Mouse (Mus musculus): Measurements from ENCODE around the gene Tcf25. TPM values are rescaled to one million over a fixed set of nuclear protein-coding genes. Genes with fewer than 3 reads are reported as not detected.
"Not testable (repeated sequence)": the region's sequence is repeated elsewhere in the genome, so short reads cannot be mapped to it uniquely, and the experiment has no call there.

The Tcf25 gene
- polyA plus RNA-seq, 1 experiment, result 659 TPM

GRCm38 (mm10) chr8:123414255-123414654, 40.7 kb downstream of the Tcf25 start:
- peaks cover 5% of the 10 kb centered on the region; the same call in 1 of the 2 replicates for H3K4me1 ChIP-seq (ENCODE audit: control insufficient read depth, insufficient read depth, low read length)
- TF ChIP-seq CTCF (IDR thresholded peaks at IDR 0.05; ENCODE audit: extremely low read depth, insufficient read depth, low read length), result no peak
- no peak for TF ChIP-seq POLR2A (IDR thresholded peaks at IDR 0.05; ENCODE audit: extremely low read depth, insufficient read depth, low read length)
- H3K4me3 ChIP-seq (ENCODE audit: insufficient read depth, low read length), result peak overlapping the region; percentile 99
- H3K27ac ChIP-seq (ENCODE audit: insufficient read depth, low read length), result no peak overlapping the region

- not testable (repeated sequence) for H3K27ac ChIP-seq (ENCODE audit: insufficient read depth, low read length); H3K4me1 ChIP-seq (ENCODE audit: control insufficient read depth, insufficient read depth, low read length); H3K4me3 ChIP-seq (ENCODE audit: insufficient read depth, low read length)
These were observed 41.6 kb downstream of the Tcf25 start for GRCm38 (mm10) chr8:123414997-123415696.

DNA sequence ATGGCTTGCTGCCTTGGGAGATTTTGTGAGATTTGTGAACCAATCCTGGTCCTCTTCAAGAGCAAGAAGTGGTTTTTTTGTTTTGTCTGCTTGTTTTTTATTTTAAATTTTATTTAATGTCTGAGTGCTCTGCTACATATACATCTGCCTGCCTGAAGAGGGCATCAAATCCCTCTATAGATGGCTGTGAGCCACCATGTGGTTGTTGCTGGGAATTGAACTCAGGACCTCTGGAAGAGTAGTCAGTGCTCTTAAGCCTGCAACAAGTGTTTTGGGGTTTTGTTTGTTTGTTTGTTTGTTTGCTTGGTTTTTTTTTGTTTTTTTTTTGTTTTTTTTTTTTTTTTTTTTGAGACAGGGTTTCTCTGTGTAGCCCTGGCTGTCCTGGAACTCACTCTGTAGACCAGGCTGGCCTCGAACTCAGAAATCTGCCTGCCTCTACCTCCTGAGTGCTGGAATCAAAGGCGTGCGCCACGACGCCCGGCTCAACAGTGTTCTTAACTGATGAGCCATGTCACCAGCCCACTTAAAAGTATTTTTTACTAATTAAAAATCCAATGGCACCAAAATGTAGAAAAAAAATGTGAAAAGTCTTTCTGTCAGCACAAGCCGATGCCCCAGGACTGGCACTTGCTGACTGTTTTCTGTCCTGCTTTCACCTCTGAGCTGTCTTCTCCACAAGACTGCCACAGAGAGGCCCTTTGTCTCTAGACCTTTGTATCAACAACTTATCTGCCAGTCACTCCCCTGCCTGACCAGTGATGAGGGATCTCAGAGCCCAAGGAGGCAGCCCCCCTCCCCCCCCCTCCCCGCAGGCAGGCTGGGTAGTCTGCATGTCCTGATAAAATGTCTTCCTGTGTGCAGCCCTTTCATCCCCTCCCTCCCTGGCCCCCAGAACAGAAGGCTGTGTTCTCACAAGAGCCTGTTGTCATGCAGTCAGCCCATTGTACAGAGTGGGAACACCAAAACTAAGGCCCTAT, 42.7 kb downstream of the Tcf25 start:
- H3K4me3 ChIP-seq (ENCODE audit: insufficient read depth, low read length), result no peak overlapping the region
- TF ChIP-seq POLR2A (IDR thresholded peaks at IDR 0.05; ENCODE audit: extremely low read depth, insufficient read depth, low read length), result no peak
- TF ChIP-seq CTCF (IDR thresholded peaks at IDR 0.05; ENCODE audit: extremely low read depth, insufficient read depth, low read length), result peak; percentile 50
- H3K27ac ChIP-seq (ENCODE audit: insufficient read depth, low read length), result no peak overlapping the region
- 0 out of 2 replicates have a peak, but pooled peaks cover 2% of the 10 kb centered on the region for H3K4me1 ChIP-seq (ENCODE audit: control insufficient read depth, insufficient read depth, low read length)

DNA sequence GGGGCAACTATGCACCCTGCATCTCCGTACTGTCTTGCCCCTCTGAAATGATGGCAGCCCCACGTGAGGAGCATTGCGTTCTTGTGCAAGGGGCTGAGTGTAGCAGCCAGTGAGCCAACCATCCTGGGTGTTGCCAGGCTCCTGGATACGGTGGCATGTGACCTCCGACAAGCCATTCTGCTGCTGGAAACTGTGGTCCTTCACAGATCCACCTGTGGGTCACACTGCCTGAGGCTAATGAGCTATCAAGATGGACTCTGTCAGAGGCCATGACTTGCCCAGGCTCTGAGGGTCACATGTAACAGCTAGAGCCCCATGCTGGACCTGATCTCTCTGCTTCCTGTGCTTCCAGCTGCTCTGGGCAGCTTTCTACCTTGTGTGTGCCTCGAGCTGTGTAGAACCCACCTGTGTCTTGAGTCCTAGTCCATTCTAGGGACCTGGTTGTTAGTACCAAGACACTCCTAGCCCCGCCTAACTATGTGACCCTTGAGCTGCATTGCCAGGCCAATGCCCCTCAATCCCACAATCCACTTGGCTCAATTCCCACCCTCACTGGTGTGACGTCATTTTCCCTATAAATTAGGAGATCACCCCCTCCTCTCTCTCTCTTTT, 43.5 kb downstream of the Tcf25 start:
- TF ChIP-seq CTCF (IDR thresholded peaks at IDR 0.05; ENCODE audit: extremely low read depth, insufficient read depth, low read length) (no peak), POLR2A (IDR thresholded peaks at IDR 0.05; ENCODE audit: extremely low read depth, insufficient read depth, low read length) (no peak)
- H3K27ac ChIP-seq (ENCODE audit: insufficient read depth, low read length), result no peak overlapping the region
- H3K4me1 ChIP-seq (ENCODE audit: control insufficient read depth, insufficient read depth, low read length), result 0 out of 2 replicates have a peak, but pooled peaks cover 2% of the 10 kb centered on the region
- H3K4me3 ChIP-seq (ENCODE audit: insufficient read depth, low read length), result no peak overlapping the region

DNA sequence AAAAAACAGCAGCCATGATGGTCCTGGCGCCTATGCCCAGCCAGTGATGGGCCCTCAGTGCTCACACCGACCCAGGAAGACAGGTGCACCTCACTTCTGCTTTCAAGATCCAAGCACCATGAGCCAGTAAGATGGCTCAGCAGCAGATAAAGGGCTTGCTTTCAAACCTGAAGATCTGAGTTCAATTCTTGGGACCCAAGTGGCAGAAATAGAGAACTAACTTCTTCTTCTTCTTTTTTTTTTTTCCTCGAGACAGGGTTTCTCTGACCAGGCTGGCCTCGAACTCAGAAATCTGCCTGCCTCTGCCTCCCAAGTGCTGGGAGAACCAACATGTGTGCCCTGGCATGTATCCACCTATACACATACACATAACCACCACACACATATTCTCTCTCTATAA, 46.2 kb downstream of the Tcf25 start:
- Histone ChIP-seq H3K4me1 (ENCODE audit: control insufficient read depth, insufficient read depth, low read length) (no peaks in the 10 kb centered on the region), H3K27ac (ENCODE audit: insufficient read depth, low read length) (no peak overlapping the region), H3K4me3 (ENCODE audit: insufficient read depth, low read length) (no peak overlapping the region)
- no peak for TF ChIP-seq POLR2A (IDR thresholded peaks at IDR 0.05; ENCODE audit: extremely low read depth, insufficient read depth, low read length)
- no peak for TF ChIP-seq CTCF (IDR thresholded peaks at IDR 0.05; ENCODE audit: extremely low read depth, insufficient read depth, low read length)

GRCm38 (mm10) chr8:123420525-123421281, 47.1 kb downstream of the Tcf25 start:
- H3K4me1 ChIP-seq (ENCODE audit: control insufficient read depth, insufficient read depth, low read length), result no peaks in the 10 kb centered on the region
- TF ChIP-seq POLR2A (IDR thresholded peaks at IDR 0.05; ENCODE audit: extremely low read depth, insufficient read depth, low read length) (no peak), CTCF (IDR thresholded peaks at IDR 0.05; ENCODE audit: extremely low read depth, insufficient read depth, low read length) (no peak)
- no peak overlapping the region for H3K27ac ChIP-seq (ENCODE audit: insufficient read depth, low read length)
- no peak overlapping the region for H3K4me3 ChIP-seq (ENCODE audit: insufficient read depth, low read length)

- no peak overlapping the region for H3K27ac ChIP-seq (ENCODE audit: insufficient read depth, low read length)
- no peaks in the 10 kb centered on the region for H3K4me1 ChIP-seq (ENCODE audit: control insufficient read depth, insufficient read depth, low read length)
- no peak overlapping the region for H3K4me3 ChIP-seq (ENCODE audit: insufficient read depth, low read length)
- no peak for TF ChIP-seq POLR2A (IDR thresholded peaks at IDR 0.05; ENCODE audit: extremely low read depth, insufficient read depth, low read length)
- TF ChIP-seq CTCF (IDR thresholded peaks at IDR 0.05; ENCODE audit: extremely low read depth, insufficient read depth, low read length), result no peak
These were observed 47.8 kb downstream of the Tcf25 start for GRCm38 (mm10) chr8:123421325-123421724.

- no peak for TF ChIP-seq POLR2A (IDR thresholded peaks at IDR 0.05; ENCODE audit: extremely low read depth, insufficient read depth, low read length)
- TF ChIP-seq CTCF (IDR thresholded peaks at IDR 0.05; ENCODE audit: extremely low read depth, insufficient read depth, low read length), result peak; percentile 55; the same call in 1 of the 2 replicates
- Histone ChIP-seq H3K4me1 (ENCODE audit: control insufficient read depth, insufficient read depth, low read length) (no peaks in the 10 kb centered on the region), H3K4me3 (ENCODE audit: insufficient read depth, low read length) (no peak overlapping the region), H3K27ac (ENCODE audit: insufficient read depth, low read length) (no peak overlapping the region)
These were observed 48.7 kb downstream of the Tcf25 start for GRCm38 (mm10) chr8:123422056-123422780.
